Mouse (Mus musculus): ENCODE results near the gene Dapk2. TPM values are rescaled to one million over a fixed set of nuclear protein-coding genes. Genes with fewer than 3 reads are reported as not detected.

Dapk2 gene
- 0.72 TPM for polyA plus RNA-seq (2017; shearing (Covaris generic))

DNA sequence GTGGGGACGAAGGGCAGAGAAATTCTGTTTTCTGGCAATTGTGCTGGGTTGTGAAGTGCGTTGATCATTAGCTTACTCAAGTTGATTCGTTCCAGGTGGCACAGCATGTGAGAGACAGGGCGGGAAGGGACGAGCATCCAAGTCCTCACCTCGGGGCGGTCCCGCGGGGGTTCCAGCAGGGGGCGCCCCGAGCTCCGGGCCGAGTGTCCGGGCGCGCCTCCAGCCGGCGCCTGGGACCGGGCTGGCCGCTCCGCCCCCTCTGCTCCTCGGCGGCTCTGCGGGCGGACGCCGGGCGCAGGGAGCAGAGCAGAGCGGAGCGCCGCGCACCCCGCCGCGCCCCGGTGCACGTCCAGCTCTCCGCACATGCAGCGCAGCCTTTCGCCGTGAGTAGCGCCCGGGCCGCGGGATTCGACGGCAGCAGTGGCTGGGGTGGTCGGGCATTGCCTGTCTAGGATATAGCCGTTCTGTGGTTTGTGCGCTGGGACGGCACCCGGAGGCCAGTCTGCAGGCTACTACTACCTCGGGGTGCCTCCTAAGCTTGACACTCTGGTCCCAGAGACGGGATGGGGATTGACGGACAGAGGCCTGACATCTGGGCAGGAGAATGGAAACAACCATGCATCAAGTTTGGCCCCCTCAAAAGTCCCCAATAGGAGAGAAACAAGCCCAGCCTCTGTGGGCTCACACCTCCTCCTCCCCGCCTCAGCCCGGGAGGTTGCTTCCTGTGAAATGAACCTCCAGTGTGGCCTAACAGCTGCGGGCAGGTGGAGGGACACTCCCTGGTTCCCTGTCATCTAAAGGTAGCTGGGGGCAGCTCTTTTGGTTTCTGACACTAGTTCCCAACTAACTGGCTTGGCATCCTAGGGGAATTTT, at the start of gene Dapk2:
Gene Dapk2, plus strand, starts transcription at position 266 of the 873 bp plus-strand sequence.

GRCm38 (mm10) chr9:66126456-66127192, 31.4 kb upstream of the Dapk2 start, which contains the start of the genes Snx1 and Ciao2a:
Gene Snx1, minus strand, starts transcription at chr9:66126587.
Gene Ciao2a, plus strand, starts transcription at chr9:66126611.

Other genes starting within 250 kb of the Dapk2 start
- gene Trip4, start 249.4 kb upstream of the Dapk2 start, polyA plus RNA-seq (2017; shearing (Covaris generic)), result 44.4 TPM
- 47.8 TPM for gene Csnk1g1, start 249.3 kb upstream of the Dapk2 start, polyA plus RNA-seq (2017; shearing (Covaris generic))
- 441 TPM for gene Ppib, start 98.0 kb upstream of the Dapk2 start, polyA plus RNA-seq (2017; shearing (Covaris generic))
- 2.2 TPM for gene Snx22, start 88.5 kb upstream of the Dapk2 start, polyA plus RNA-seq (2017; shearing (Covaris generic))
- gene Snx1, start 31.6 kb upstream of the Dapk2 start, polyA plus RNA-seq (2017; shearing (Covaris generic)), result 139 TPM
- gene Ciao2a, start 31.6 kb upstream of the Dapk2 start, polyA plus RNA-seq (2017; shearing (Covaris generic)), result 139 TPM
- gene Herc1, start 192.2 kb downstream of the Dapk2 start, polyA plus RNA-seq (2017; shearing (Covaris generic)), result 53.1 TPM